Mouse (Mus musculus) cortical plate, adult 2 months (tissue): ENCODE results near the gene Spocd1.

Experiments used
- CTCF ChIP-seq: fragments of 200-500 bp; IDR thresholded peaks from 2 replicates; pipeline ENCODE4 v1.5.1; 2011; ENCODE audit warnings: mild to moderate bottlenecking, control low read depth, low read length; ENCODE audit not compliant: insufficient read depth; ENCODE audit errors: extremely low read depth
- POLR2A ChIP-seq: fragments of 200-500 bp; IDR thresholded peaks from 2 replicates; pipeline ENCODE4 v1.6.1; 2011; ENCODE audit warnings: mild to moderate bottlenecking, low read length, control low read depth; ENCODE audit not compliant: insufficient read depth; ENCODE audit errors: extremely low read depth

DNA sequence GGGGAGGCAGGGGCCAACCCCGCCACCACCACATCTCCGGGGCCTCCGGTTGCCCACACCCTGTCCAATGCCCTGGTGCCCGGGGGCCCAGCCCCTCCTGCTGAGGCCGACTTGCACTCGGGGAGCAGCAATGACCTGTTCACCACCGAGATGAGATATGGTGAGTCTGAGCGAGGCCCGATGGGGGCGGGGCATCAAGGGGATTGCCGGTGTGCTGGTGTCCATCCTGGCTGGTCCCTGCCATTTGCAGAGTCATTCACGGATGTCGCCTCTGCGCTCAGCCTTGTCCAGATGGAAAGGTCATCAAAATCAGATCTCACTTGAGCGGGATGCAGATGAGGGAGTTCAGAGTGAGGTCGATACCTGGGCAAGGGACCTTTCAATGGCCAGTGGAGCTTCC lies 63.7 kb downstream of the Spocd1 start:
- TF ChIP-seq CTCF (no peak), POLR2A (no peak)
